Mouse (Mus musculus): ENCODE results near the gene Vtcn1. TPM values are rescaled to one million over a fixed set of nuclear protein-coding genes. Genes with fewer than 3 reads are reported as not detected.
A peak's percentile ranks its signal among the peaks of the same experiment; 100 is the strongest.
"Not testable (repeated sequence)": the region's sequence is repeated elsewhere in the genome, so short reads cannot be mapped to it uniquely, and the experiment has no call there.

Gene Vtcn1
- polyA plus RNA-seq, 1 experiment from 2014 or later: 0.34 TPM

DNA sequence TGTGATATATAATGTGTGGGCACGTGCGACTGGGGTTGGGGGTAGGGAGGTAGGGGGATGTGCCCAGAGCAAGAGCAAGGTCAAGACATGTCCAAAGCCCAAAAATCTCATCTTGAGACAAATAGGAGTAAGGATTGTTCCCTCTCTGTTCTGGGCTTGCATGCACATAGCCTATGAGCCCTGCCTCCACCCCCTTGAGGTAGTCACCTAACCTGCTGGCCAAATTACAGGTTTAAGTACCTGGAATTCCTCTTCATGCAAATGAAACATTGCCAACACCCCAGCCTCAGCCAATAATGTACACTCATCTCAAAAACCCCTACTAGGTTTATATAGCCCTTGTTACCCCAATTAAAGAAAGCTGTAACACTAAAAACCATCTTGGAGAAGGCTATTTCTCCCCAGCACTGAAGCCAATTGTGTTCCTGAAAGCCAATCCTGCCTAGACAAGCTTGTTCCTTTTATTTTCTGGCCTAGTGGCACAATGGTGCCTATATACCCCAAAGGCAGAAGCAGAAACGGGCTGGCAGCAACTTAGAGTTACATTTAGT, 26.3 kb upstream of the Vtcn1 start:
- ATAC-seq (replicated peaks; ENCODE audit: extremely low read depth, insufficient read depth, low FRiP score): no peak

DNA sequence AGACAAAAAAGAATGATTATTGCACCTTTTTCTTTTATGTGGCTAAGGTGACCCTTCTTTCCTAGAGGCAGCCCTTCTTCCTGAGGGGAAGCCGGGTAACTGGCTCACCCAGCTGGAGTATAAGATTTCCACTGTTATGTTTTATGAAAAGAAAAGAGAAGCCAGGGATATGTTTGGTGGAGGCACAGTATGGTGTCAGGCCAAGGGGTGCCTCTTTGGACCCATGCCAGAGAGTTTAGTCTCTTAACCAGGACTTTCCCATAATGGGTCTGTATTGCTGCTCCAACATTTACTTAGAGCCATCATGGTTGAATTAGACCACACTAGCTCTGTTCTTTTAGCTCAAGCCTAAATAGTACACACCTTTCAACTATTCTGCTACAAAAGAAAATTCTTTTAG, 20.3 kb upstream of the Vtcn1 start:
- H3K4me2 ChIP-seq (ENCODE audit: low read depth, low read length): peak overlapping the region; percentile 11
- no peak overlapping the region for H3K4me3 ChIP-seq (ENCODE audit: low read length)
- H3K4me1 ChIP-seq (ENCODE audit: control insufficient read depth, insufficient read depth, low read length): peaks cover 11% of the 10 kb centered on the region; the same call in 1 of the 2 replicates

More for the DNA sequence above, 26.3 kb upstream of the Vtcn1 start:
- Histone ChIP-seq H3K36me3 (ENCODE audit: control insufficient read depth, insufficient read depth) (no peaks in the 10 kb centered on the region), H3K4me2 (ENCODE audit: low read depth, low read length) (no peak overlapping the region), H3K4me3 (ENCODE audit: low read length) (no peak overlapping the region), H3K9ac (ENCODE audit: low read length) (no peak overlapping the region), H3K27ac (ENCODE audit: low read length) (no peak overlapping the region), H3K27me3 (ENCODE audit: control insufficient read depth, insufficient read depth, low read length) (no peaks in the 10 kb centered on the region), H3K9me3 (replicated peaks; ENCODE audit: control insufficient read depth, low read length) (no peaks in the 10 kb centered on the region), H3K4me1 (ENCODE audit: control insufficient read depth, insufficient read depth, low read length) (no peaks in the 10 kb centered on the region)
- WGBS: 91% methylated on average over 3 of the region's 3 CpGs

DNA sequence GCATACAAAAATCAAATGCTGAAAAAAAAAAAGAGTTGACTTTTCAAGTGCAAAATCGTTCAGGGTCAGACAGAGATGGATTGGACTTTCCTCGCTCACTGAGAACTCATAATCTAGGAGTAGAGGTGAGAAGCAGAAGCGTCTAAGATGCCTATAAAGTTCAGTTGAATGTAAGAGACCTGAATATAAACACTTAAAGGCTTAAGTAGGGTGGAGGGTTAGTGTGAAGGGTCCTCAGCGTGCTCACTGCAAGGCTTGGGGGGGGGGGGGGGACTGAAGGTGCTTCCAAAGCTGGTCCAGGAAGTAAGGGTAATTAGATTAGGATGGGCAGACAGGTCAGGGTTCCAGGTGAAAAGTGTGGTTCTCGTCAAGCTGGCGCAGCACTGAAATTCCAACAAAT, 19.3 kb upstream of the Vtcn1 start:
- WGBS: 46% methylated on average over 6 of the region's 6 CpGs
- no peak overlapping the region for H3K27ac ChIP-seq (ENCODE audit: low read length)
- ATAC-seq (replicated peaks; ENCODE audit: extremely low read depth, insufficient read depth, low FRiP score): no peak

More for the DNA sequence above, 20.3 kb upstream of the Vtcn1 start:
- no peak for ATAC-seq (replicated peaks; ENCODE audit: extremely low read depth, insufficient read depth, low FRiP score)
- no peak overlapping the region for H3K27ac ChIP-seq (ENCODE audit: low read length)
- WGBS: 68% methylated on average over 1 of the region's 1 CpGs
- no peak overlapping the region for H3K9ac ChIP-seq (ENCODE audit: low read length)
- H3K27me3 ChIP-seq (ENCODE audit: control insufficient read depth, insufficient read depth, low read length): no peaks in the 10 kb centered on the region
- no peaks in the 10 kb centered on the region for H3K36me3 ChIP-seq (ENCODE audit: control insufficient read depth, insufficient read depth)
- no peaks in the 10 kb centered on the region for H3K9me3 ChIP-seq (replicated peaks; ENCODE audit: control insufficient read depth, low read length)

DNA sequence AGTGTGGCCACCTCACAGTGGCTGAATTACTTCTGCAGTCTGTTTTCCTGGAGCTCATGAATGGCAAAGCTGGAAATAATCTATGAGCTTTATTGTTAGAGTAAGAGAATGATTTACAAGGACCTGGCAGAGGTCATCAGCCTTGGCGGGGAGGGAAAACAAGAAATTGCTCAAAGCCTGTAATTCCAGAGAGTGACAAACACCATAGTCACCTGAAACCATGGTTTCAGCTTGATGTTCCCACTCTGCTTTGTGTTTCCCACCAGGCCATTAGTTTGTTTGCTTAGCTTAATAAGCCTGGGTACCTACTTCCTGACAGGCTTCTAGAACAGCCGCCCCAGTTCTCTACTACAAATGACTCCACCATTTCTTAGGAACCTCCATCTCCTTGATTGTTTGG, 14.8 kb upstream of the Vtcn1 start:
- Histone ChIP-seq H3K27me3 (ENCODE audit: control insufficient read depth, insufficient read depth, low read length) (no peaks in the 10 kb centered on the region), H3K36me3 (ENCODE audit: control insufficient read depth, insufficient read depth) (no peaks in the 10 kb centered on the region)
- WGBS: 76% methylated on average over 2 of the region's 2 CpGs

More for the DNA sequence above, 19.3 kb upstream of the Vtcn1 start:
- H3K4me1 ChIP-seq (ENCODE audit: control insufficient read depth, insufficient read depth, low read length): peaks cover 11% of the 10 kb centered on the region; the same call in 1 of the 2 replicates
- H3K9ac ChIP-seq (ENCODE audit: low read length): no peak overlapping the region
- H3K9me3 ChIP-seq (replicated peaks; ENCODE audit: control insufficient read depth, low read length): no peaks in the 10 kb centered on the region
- H3K36me3 ChIP-seq (ENCODE audit: control insufficient read depth, insufficient read depth): no peaks in the 10 kb centered on the region
- no peaks in the 10 kb centered on the region for H3K27me3 ChIP-seq (ENCODE audit: control insufficient read depth, insufficient read depth, low read length)
- H3K4me3 ChIP-seq (ENCODE audit: low read length): no peak overlapping the region
- H3K4me2 ChIP-seq (ENCODE audit: low read depth, low read length): no peak overlapping the region

DNA sequence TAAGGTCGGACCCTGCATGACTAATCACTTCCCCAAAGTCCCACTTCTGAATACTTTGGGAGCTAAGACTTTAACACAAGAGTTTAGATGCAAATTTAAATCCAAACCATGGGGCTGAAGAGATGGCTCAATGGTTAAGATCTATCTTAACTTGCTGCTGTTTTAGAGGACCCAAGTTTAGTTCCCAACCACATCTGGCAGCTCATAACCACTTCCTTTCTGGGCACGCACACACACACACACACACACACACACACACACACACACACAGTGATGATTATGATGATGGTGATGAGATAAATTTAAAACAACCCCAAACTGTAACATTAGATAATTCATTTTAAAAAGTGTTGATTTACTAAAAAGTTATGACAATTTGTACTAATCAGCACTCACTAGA, 13.4 kb upstream of the Vtcn1 start:
- no peak overlapping the region for H3K27ac ChIP-seq (ENCODE audit: low read length)
- no peaks in the 10 kb centered on the region for H3K36me3 ChIP-seq (ENCODE audit: control insufficient read depth, insufficient read depth)
- no peak for ATAC-seq (replicated peaks; ENCODE audit: extremely low read depth, insufficient read depth, low FRiP score)
- H3K9me3 ChIP-seq (replicated peaks; ENCODE audit: control insufficient read depth, low read length): no peaks in the 10 kb centered on the region
- no peaks in the 10 kb centered on the region for H3K4me1 ChIP-seq (ENCODE audit: control insufficient read depth, insufficient read depth, low read length)
- H3K27me3 ChIP-seq (ENCODE audit: control insufficient read depth, insufficient read depth, low read length): no peaks in the 10 kb centered on the region
- H3K4me2 ChIP-seq (ENCODE audit: low read depth, low read length): no peak overlapping the region
- no peak overlapping the region for H3K9ac ChIP-seq (ENCODE audit: low read length)
- whole genome bisulfite sequencing: 85% methylated on average over 2 of the region's 2 CpGs
- H3K4me3 ChIP-seq (ENCODE audit: low read length): no peak overlapping the region

More for the DNA sequence above, 14.8 kb upstream of the Vtcn1 start:
- no peak overlapping the region for H3K9ac ChIP-seq (ENCODE audit: low read length)
- peaks cover 6% of the 10 kb centered on the region; the same call in 1 of the 2 replicates for H3K4me1 ChIP-seq (ENCODE audit: control insufficient read depth, insufficient read depth, low read length)
- no peak overlapping the region for H3K27ac ChIP-seq (ENCODE audit: low read length)
- no peak overlapping the region for H3K4me2 ChIP-seq (ENCODE audit: low read depth, low read length)
- H3K9me3 ChIP-seq (replicated peaks; ENCODE audit: control insufficient read depth, low read length): no peaks in the 10 kb centered on the region
- H3K4me3 ChIP-seq (ENCODE audit: low read length): no peak overlapping the region
- ATAC-seq (replicated peaks; ENCODE audit: extremely low read depth, insufficient read depth, low FRiP score): no peak

DNA sequence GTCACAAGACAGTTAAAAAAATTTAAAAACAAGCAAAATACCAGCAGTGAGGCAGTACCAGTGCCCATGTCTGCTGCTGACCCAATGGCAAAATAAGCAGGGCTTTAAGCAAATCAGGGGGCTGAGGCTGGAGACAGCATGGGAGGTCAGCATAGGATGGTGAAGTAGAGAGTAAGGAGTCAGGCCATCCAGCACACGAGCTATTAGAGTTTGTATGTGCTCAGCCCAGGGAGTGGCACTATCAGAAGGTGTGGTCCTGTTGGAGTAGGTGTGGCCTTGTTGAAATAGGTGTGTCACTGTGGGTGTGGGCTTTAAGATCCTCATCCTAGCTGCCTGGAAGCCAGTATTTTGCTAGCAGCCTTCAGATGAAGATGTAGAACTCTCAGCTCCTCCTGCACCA, 9.8 kb upstream of the Vtcn1 start:
- H3K27me3 ChIP-seq (ENCODE audit: control insufficient read depth, insufficient read depth, low read length); H3K4me3 ChIP-seq (ENCODE audit: low read length); H3K4me2 ChIP-seq (ENCODE audit: low read depth, low read length); ATAC-seq (replicated peaks; ENCODE audit: extremely low read depth, insufficient read depth, low FRiP score); H3K36me3 ChIP-seq (ENCODE audit: control insufficient read depth, insufficient read depth); H3K9me3 ChIP-seq (replicated peaks; ENCODE audit: control insufficient read depth, low read length); H3K4me1 ChIP-seq (ENCODE audit: control insufficient read depth, insufficient read depth, low read length); H3K27ac ChIP-seq (ENCODE audit: low read length); H3K9ac ChIP-seq (ENCODE audit: low read length): not testable (repeated sequence)
- 48% methylated on average over 1 of the region's 1 CpGs for WGBS

DNA sequence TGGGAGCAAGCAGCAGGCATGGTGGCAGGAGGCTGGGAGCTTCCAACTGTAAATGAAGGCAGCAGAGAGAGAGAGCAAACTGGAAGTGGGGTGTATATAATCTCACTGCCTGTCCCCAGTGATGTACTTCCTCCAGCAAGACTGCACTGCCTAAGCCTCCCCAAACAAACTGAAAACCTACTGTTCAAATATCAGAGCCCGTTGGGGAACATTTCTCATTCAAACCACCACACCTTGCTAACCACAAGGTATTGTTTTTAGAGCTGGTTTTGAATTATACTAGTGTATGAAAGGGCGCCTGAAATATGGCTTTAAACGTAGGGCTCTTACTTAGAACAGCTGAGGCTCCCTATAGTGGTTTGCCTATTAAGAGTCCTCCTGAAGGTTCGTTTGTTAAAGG, 6.5 kb upstream of the Vtcn1 start:
- ATAC-seq (replicated peaks; ENCODE audit: extremely low read depth, insufficient read depth, low FRiP score): no peak
- Histone ChIP-seq H3K4me1 (ENCODE audit: control insufficient read depth, insufficient read depth, low read length) (no peaks in the 10 kb centered on the region), H3K9me3 (replicated peaks; ENCODE audit: control insufficient read depth, low read length) (no peaks in the 10 kb centered on the region), H3K4me2 (ENCODE audit: low read depth, low read length) (no peak overlapping the region), H3K27me3 (ENCODE audit: control insufficient read depth, insufficient read depth, low read length) (no peaks in the 10 kb centered on the region), H3K9ac (ENCODE audit: low read length) (no peak overlapping the region), H3K4me3 (ENCODE audit: low read length) (no peak overlapping the region), H3K27ac (ENCODE audit: low read length) (no peak overlapping the region), H3K36me3 (ENCODE audit: control insufficient read depth, insufficient read depth) (no peaks in the 10 kb centered on the region)
- WGBS: 63% methylated on average over 4 of the region's 4 CpGs

DNA sequence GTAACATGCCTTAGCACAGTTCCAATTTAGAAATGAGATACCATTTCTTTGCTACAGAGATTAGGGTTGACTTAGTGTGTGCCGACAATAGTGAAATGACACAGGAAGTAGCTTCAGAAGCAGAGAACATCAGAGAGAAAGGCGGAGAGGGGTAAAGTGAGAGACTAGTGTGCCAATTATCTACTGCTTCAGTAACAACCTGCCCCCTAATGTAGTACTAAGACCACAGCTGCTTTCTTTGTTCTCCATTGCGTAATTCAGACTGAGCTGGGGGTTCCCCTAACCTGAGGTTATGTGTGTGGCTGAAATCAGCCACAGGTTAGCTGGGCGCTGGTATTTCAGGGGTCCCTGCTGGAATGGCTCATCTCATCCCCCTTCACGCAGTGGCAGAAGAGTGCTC, 5.7 kb upstream of the Vtcn1 start:
- Histone ChIP-seq H3K9me3 (replicated peaks; ENCODE audit: control insufficient read depth, low read length) (no peaks in the 10 kb centered on the region), H3K9ac (ENCODE audit: low read length) (no peak overlapping the region), H3K4me2 (ENCODE audit: low read depth, low read length) (no peak overlapping the region), H3K4me1 (ENCODE audit: control insufficient read depth, insufficient read depth, low read length) (no peaks in the 10 kb centered on the region), H3K36me3 (ENCODE audit: control insufficient read depth, insufficient read depth) (no peaks in the 10 kb centered on the region), H3K4me3 (ENCODE audit: low read length) (no peak overlapping the region), H3K27ac (ENCODE audit: low read length) (no peak overlapping the region), H3K27me3 (ENCODE audit: control insufficient read depth, insufficient read depth, low read length) (no peaks in the 10 kb centered on the region)
- ATAC-seq (replicated peaks; ENCODE audit: extremely low read depth, insufficient read depth, low FRiP score): no peak
- 87% methylated on average over 5 of the region's 5 CpGs for WGBS

DNA sequence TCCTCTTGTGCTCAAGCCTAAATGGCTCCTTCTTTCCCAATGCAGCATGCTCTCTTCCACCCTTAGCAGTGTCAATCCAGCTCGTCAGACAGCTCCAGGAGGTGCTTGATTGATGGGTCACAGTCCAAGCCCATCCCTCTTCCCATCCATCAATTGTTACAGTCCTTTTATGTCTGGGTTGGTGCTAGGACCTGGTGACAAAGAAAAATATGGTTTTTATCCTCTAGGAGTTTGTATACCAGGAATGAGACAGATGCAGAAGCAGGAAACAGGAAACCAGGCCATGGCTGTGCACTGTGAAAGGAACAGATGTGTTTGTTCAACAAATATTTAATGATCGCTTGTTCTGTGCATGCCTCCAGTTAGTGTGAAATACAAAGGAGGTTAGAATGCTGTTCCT, 4.4 kb upstream of the Vtcn1 start:
- no peak overlapping the region for H3K27ac ChIP-seq (ENCODE audit: low read length)
- no peaks in the 10 kb centered on the region for H3K9me3 ChIP-seq (replicated peaks; ENCODE audit: control insufficient read depth, low read length)
- H3K27me3 ChIP-seq (ENCODE audit: control insufficient read depth, insufficient read depth, low read length): no peaks in the 10 kb centered on the region
- WGBS: 59% methylated on average over 2 of the region's 2 CpGs
- no peaks in the 10 kb centered on the region for H3K36me3 ChIP-seq (ENCODE audit: control insufficient read depth, insufficient read depth)
- H3K9ac ChIP-seq (ENCODE audit: low read length): no peak overlapping the region
- H3K4me2 ChIP-seq (ENCODE audit: low read depth, low read length): no peak overlapping the region
- ATAC-seq (replicated peaks; ENCODE audit: extremely low read depth, insufficient read depth, low FRiP score): no peak
- H3K4me1 ChIP-seq (ENCODE audit: control insufficient read depth, insufficient read depth, low read length): no peaks in the 10 kb centered on the region
- no peak overlapping the region for H3K4me3 ChIP-seq (ENCODE audit: low read length)
